Mouse (Mus musculus): ENCODE measurements around the gene Vmn2r5.
"Not testable (repeated sequence)": the region's sequence is repeated elsewhere in the genome, so short reads cannot be mapped to it uniquely, and the experiment has no call there.

The Vmn2r5 gene

GRCm38 (mm10) chr3:64509742-64510141 is at the start of gene Vmn2r5:
Vmn2r5 (minus strand) TSS chr3:64509842.
- TF ChIP-seq GATA4 (IDR thresholded peaks at IDR 0.05; ENCODE audit: insufficient replicate concordance, low read length): not testable (repeated sequence)
